ENCODE assay signal across 8 mouse cellular contexts in genomic region chr4:101354086-101354855, GRCm38 (mm10).
A peak's percentile ranks its signal among the peaks of the same experiment; 100 is the strongest.
DNase-seq lines count a peak whose midpoint lies in the region; ATAC-seq lines count a peak whose summit lies in the region.

No protein-coding gene starts in this region.

- peaks cover 18% of the 10 kb centered on the region for H3K4me1 ChIP-seq in intestine, embryonic 14.5 days (replicated peaks; ENCODE audit: control insufficient read depth, insufficient read depth, low read length)
- H3K4me1 ChIP-seq in neural tube, embryonic 11.5 days (ENCODE audit: control insufficient read depth, insufficient read depth, low read length) = peaks cover 6% of the 10 kb centered on the region

- ATAC-seq in intestine, embryonic 14.5 days (replicated peaks; ENCODE audit: low FRiP score, low TSS enrichment, low read depth) = no peak
- ATAC-seq in neural tube, embryonic 11.5 days (ENCODE audit: insufficient read depth, low FRiP score, low TSS enrichment) = no peak

- 14% methylated on average over 7 of the region's 7 CpGs for WGBS in intestine, embryonic 14.5 days
- 55% methylated on average over 7 of the region's 7 CpGs for WGBS in neural tube, embryonic 11.5 days

- H3K4me2 ChIP-seq in intestine, embryonic 14.5 days (ENCODE audit: low read length) = peak overlapping the region; percentile 84
- H3K4me2 ChIP-seq in neural tube, embryonic 11.5 days (ENCODE audit: low read depth) = peak overlapping the region; percentile 89

- H3K27ac ChIP-seq in intestine, embryonic 14.5 days (ENCODE audit: low read depth) = no peak overlapping the region
- H3K27ac ChIP-seq in neural tube, embryonic 11.5 days (ENCODE audit: low read depth, low read length) = no peak overlapping the region

- no peak overlapping the region for H3K9ac ChIP-seq in intestine, embryonic 14.5 days (ENCODE audit: low read length)
- no peak overlapping the region for H3K9ac ChIP-seq in neural tube, embryonic 11.5 days (ENCODE audit: low read length)

- H3K27me3 ChIP-seq in intestine, embryonic 14.5 days (replicated peaks; ENCODE audit: control insufficient read depth, insufficient read depth, low read length) = 0 out of 2 replicates have a peak, but pooled peaks cover 4% of the 10 kb centered on the region
- no peaks in the 10 kb centered on the region for H3K27me3 ChIP-seq in neural tube, embryonic 11.5 days (ENCODE audit: control insufficient read depth, insufficient read depth, low read length)

- peak; percentile 43 for DNase-seq in heart, adult 8-10 months (ENCODE audit: low spot score)
- no peak for DNase-seq in heart, postnatal 4 days
- DNase-seq in fibroblast of lung, adult 2 months (ENCODE audit: low read depth) = peak; percentile 8
- no peak for DNase-seq in intestine, embryonic 14.5 days (ENCODE audit: low spot score)
- DNase-seq in neural tube, embryonic 11.5 days (ENCODE audit: low spot score) = no peak
- no peak for DNase-seq in urinary bladder, adult 2 months (ENCODE audit: low spot score)
- DNase-seq in c-Kit-positive CD71-positive TER-119-positive erythroid progenitor cells, embryonic 14.5 days (ENCODE audit: low spot score) = no peak
- DNase-seq in adrenal gland, postnatal 10 days = no peak

- H3K36me3 ChIP-seq in intestine, embryonic 14.5 days (ENCODE audit: control insufficient read depth, insufficient read depth, low read length) = no peaks in the 10 kb centered on the region
- H3K36me3 ChIP-seq in neural tube, embryonic 11.5 days (ENCODE audit: control insufficient read depth, insufficient read depth, low read length) = no peaks in the 10 kb centered on the region

- no peaks in the 10 kb centered on the region for H3K9me3 ChIP-seq in intestine, embryonic 14.5 days (ENCODE audit: control insufficient read depth, low read length)
- no peaks in the 10 kb centered on the region for H3K9me3 ChIP-seq in neural tube, embryonic 11.5 days (ENCODE audit: control insufficient read depth, low read length)

- peak overlapping the region; percentile 74; the same call in 1 of the 2 replicates for H3K4me3 ChIP-seq in intestine, embryonic 14.5 days (ENCODE audit: low read depth, low read length)
- H3K4me3 ChIP-seq in neural tube, embryonic 11.5 days (ENCODE audit: low read depth, low read length) = peak overlapping the region; percentile 87

Comparison
In these comparisons a context has a peak if more than half of its experiments do, and no peak if none do; other contexts are left out.
1. DNase-seq: peak in heart, adult 8-10 months (single experiment) and fibroblast of lung, adult 2 months (single experiment); none in heart, postnatal 4 days (single experiment), intestine, embryonic 14.5 days (single experiment), neural tube, embryonic 11.5 days (single experiment), urinary bladder, adult 2 months (single experiment), c-Kit-positive CD71-positive TER-119-positive erythroid progenitor cells, embryonic 14.5 days (single experiment) and adrenal gland, postnatal 10 days (single experiment).